Mouse (Mus musculus) Patski (cell line): ENCODE results near the gene L2hgdh. TPM values are rescaled to one million over a fixed set of nuclear protein-coding genes. Genes with fewer than 3 reads are reported as not detected.

Source experiments
- ATAC-seq: fragments of 100-300 bp; one replicate; pipeline ENCODE4 v1.8.0; 2021
- CTCF ChIA-PET: fragments of 350-600 bp; sonication (Branson Sonifier 250); formaldehyde crosslinking; loops from one replicate; lab custom pipeline; 2022; ENCODE audit warnings: inconsistent platforms; lab: Charles Lee
- POLR2A ChIA-PET: fragments of 350-600 bp; sonication (Branson Sonifier 250); formaldehyde crosslinking; loops from one replicate; lab custom pipeline; 2022; ENCODE audit warnings: antibody characterized with exemption, inconsistent platforms; lab: Charles Lee
- DNase-seq: peaks from one replicate; pipeline ENCODE4 v3.0.0-alpha.2; 2011; ENCODE audit warnings: low read depth, low spot score
- H3K27me3 ChIP-seq: fragments of 371-371 bp; one replicate; pipeline ENCODE4 v1.5.1; 2021
- CTCF ChIP-seq: fragments of 100-300 bp; IDR thresholded peaks from one replicate; pipeline ENCODE4 v1.5.1; 2021
- in situ Hi-C: fragments of 300-500 bp; cut with MboI; formaldehyde crosslinking; loops from 3 replicates; pipeline ENCODE4 v1.11.1; 2018; ENCODE audit warnings: low pct_unique_long_range_greater_than_20kb, mixed read lengths
- polyA plus RNA-seq: library from polyadenylated mRNA; unstranded; gene quantifications from one replicate; pipeline ENCODE4 v1.2.3, GENCODE M21; 2021

L2hgdh gene
- polyA plus RNA-seq, 1 experiment from 2014 or later: 10.6 TPM

DNA sequence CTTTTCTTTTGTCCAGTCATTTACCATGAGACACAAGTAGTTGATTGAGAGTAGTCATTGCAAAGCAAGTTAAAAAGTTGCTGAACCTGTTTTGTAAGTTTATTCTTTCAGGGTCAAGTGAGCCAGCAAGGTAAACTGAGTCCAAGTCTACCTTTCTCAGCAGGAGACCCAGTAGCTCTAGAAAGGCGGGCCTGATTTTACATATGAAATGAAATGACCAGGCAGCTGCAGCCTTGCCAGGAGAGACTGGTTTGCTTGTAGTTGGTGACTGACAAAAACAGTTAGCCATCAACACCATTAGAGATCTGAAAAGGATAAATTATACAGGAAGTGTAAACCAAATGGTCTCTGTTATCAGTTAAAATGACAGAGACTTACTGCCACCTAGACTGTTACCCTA, 5.6 kb upstream of the L2hgdh start:
- ChIA-PET POLR2A (no interaction called here), CTCF (no interaction called here)
- ATAC-seq (no peak), DNase-seq (no peak)
- in situ Hi-C loops: loop anchor here (25.0 kb wide), 1 partner anchor 707 kb away; no protein-coding TSS in a partner anchor
- H3K27me3 ChIP-seq: no peaks in the 10 kb centered on the region
- TF ChIP-seq CTCF: no peak

DNA sequence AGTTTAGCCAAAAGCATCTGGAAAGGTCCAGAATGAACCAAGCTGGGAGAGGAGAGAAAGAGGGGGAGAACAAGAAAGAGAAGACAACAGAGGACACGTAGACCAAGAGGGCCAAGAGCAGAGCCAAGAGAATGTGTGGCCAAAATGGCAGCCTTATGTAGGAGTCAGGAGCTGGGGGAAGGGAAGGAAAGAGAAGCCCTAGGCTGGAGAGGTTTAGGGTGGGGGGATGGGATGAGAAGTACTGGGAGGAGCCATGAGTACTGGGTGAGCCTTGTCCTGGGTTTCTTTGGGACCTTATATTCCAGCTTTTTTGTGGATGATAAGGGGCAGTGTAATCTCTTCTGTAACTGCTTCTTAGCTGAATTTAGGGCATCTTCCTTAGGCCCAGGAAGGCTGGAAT, 4.6 kb upstream of the L2hgdh start:
- ChIA-PET CTCF (no interaction called here), POLR2A (no interaction called here)
- ATAC-seq: no peak
- DNase-seq: no peak
- in situ Hi-C loops: loop anchor here (25.0 kb wide), 1 partner anchor 708 kb away; no protein-coding TSS in a partner anchor
- no peak for TF ChIP-seq CTCF
- H3K27me3 ChIP-seq: no peaks in the 10 kb centered on the region

DNA sequence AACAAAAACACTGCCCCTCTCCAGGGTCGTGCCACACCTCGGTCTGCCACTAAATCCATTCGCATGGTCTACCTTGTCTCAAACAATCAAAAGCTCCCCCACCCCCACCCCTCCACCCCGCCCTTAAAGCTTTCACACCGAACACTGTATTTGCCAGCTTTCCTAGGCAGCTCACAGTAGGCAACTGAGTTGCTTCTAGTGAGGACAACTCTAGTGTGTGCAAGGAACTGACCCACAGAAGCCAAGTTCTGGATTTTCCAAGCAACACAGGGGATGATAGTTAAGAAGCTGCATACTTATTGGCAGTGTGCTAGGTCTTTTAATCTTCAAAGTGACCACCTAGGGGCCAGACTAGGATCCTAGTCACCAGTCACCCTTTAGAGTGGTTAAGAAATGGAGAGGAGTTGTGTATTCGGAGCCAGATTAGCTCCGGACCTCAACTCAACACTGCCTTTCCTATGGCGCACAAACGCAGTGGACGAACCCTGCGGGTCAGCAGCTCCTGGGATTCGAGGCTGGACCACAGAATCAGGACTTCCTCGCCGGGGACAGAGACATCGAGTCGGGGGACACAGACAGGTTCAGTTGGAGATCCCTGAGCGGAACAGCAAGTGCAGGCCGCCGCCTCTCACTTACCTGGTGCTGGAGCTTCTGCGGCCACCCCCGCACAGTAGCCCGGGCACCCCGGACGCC, 509 bp downstream of the L2hgdh start:
- ChIA-PET POLR2A (no interaction called here), CTCF (no interaction called here)
- ATAC-seq: no peak
- in situ Hi-C loops: no loop called here
- TF ChIP-seq CTCF: no peak
- no peak for DNase-seq
- H3K27me3 ChIP-seq: no peaks in the 10 kb centered on the region

DNA sequence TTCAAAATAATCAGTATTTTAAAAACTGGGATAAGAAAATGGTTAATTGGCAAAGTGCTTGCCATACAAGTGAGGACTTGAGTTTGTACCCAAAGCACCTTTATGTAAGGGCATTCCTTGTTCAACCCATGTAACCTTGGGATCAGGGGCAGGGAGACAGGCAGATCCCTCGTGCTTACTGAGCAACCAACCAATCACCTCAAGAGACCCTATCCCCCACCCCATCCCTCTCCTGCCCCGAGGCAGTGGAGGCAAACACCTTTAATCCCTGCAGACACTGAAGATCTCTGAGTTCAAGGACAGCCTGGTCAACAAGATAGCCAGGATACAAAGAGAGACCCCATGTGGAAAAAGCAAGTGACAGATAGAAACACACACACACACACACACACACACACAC, 1.3 kb downstream of the L2hgdh start:
- in situ Hi-C loops: no loop called here
- H3K27me3 ChIP-seq: no peaks in the 10 kb centered on the region
- TF ChIP-seq CTCF: no peak
- POLR2A ChIA-PET: no interaction called here
- ATAC-seq (no peak), DNase-seq (no peak)
- CTCF ChIA-PET: no interaction called here

GRCm38 (mm10) chr12:69722857-69723256, 1.8 kb downstream of the L2hgdh start:
- no peak for TF ChIP-seq CTCF
- H3K27me3 ChIP-seq: no peaks in the 10 kb centered on the region
- POLR2A ChIA-PET: no interaction called here
- in situ Hi-C loops: no loop called here
- CTCF ChIA-PET: no interaction called here
- ATAC-seq: no peak
- DNase-seq: no peak

- TF ChIP-seq CTCF: no peak
- in situ Hi-C loops: no loop called here
- no peaks in the 10 kb centered on the region for H3K27me3 ChIP-seq
- no peak for ATAC-seq
- ChIA-PET CTCF (interaction anchor here (1.4 kb wide), 1 partner anchor 16 kb away, joined by 3 read pairs; no protein-coding TSS in a partner anchor), POLR2A (no interaction called here)
- no peak for DNase-seq
Measured at GRCm38 (mm10) chr12:69713628-69714027, 11.0 kb downstream of the L2hgdh start.

DNA sequence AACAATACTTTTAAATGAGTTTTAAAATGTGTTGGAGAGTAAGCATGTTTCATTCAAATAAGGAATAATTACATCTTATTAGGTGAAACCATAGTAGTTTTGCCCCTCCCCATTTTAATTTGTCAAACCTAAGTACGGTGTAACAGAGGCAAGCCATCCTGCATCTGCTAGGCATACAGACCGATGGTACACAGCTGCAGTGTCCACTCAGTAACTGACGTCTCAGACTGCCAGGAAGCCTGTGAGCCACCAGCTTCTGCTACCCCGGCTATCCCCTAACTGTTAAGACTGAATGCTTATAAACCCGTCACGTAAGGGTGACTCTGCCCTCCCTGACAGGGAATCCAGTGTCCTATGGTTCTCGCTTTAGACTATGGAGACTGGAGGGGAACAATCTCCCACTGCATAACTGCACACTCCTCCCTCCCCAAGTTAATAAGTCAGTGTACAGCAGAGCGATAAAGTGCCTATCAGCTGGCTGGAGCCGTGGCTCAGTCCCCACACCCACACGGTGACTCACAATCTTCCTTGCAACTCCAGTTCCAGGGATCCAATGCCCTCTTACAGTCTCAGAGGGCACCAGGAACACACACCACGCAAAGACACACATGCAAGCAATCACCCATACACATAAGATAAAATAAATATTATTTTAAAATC, 19.7 kb downstream of the L2hgdh start:
- ATAC-seq (peak; percentile 44), DNase-seq (no peak)
- in situ Hi-C loops: no loop called here
- ChIA-PET CTCF (no interaction called here), POLR2A (no interaction called here)
- no peaks in the 10 kb centered on the region for H3K27me3 ChIP-seq
- no peak for TF ChIP-seq CTCF

GRCm38 (mm10) chr12:69698352-69698751, 26.3 kb downstream of the L2hgdh start:
- ChIA-PET CTCF (no interaction called here), POLR2A (no interaction called here)
- no peak for DNase-seq
- in situ Hi-C loops: loop anchor here (5.0 to 10.0 kb wide), 2 partner anchors 66 to 104 kb away; no protein-coding TSS in a partner anchor
- no peaks in the 10 kb centered on the region for H3K27me3 ChIP-seq
- no peak for ATAC-seq
- no peak for TF ChIP-seq CTCF

DNA sequence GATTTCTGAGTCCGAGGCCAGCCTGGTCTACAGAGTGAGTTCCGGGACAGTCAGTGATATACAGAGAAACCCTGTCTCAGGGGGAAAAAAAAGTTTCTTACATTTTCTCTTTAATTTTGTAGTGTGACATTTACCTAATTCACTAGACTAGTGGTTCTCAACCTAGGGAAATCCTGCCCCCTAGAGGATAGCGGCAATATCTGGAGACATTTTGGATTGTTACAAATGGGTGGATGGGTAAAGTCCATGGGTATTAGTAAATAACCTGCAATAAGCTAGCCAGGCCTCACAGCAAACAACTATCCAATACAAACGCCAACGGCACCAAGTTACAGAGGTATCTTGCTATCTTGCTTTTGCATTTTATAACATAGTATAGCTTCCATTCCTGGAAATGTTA, 27.9 kb downstream of the L2hgdh start:
- TF ChIP-seq CTCF: peak; percentile 65
- POLR2A ChIA-PET: no interaction called here
- H3K27me3 ChIP-seq: no peaks in the 10 kb centered on the region
- in situ Hi-C loops: loop anchor here (5.0 to 10.0 kb wide), 2 partner anchors 64 to 102 kb away; no protein-coding TSS in a partner anchor
- CTCF ChIA-PET: interaction anchor here (0.6 to 1.5 kb wide), 4 partner anchors 16 to 103 kb away, joined by 3 to 4 read pairs (median 4); no protein-coding TSS in a partner anchor
- DNase-seq (no peak), ATAC-seq (no peak)

DNA sequence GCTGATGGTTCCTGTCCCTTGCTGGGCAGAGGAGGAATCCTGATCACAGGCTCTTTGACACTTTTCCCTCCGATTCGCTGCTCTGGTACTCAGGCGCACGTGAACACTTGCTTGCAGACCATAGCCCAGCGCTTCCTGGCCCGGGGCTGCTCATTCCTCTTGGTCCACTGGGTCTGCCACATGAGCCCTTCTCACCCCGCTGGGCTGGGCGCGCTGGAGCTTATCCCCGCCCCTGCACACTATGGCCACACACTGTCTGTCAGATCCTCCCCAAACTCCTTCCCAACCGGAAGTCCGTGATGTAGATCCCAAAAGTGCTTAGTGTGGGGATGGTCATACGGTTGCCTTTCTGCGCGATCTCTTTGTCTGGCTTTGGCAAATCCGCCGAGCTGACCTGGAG, 31.2 kb downstream of the L2hgdh start:
- ChIA-PET CTCF (no interaction called here), POLR2A (no interaction called here)
- ATAC-seq: no peak
- H3K27me3 ChIP-seq: no peaks in the 10 kb centered on the region
- TF ChIP-seq CTCF: no peak
- in situ Hi-C loops: loop anchor here (5.0 to 10.0 kb wide), 2 partner anchors 99 to 356 kb away; no protein-coding TSS in a partner anchor
- no peak for DNase-seq

DNA sequence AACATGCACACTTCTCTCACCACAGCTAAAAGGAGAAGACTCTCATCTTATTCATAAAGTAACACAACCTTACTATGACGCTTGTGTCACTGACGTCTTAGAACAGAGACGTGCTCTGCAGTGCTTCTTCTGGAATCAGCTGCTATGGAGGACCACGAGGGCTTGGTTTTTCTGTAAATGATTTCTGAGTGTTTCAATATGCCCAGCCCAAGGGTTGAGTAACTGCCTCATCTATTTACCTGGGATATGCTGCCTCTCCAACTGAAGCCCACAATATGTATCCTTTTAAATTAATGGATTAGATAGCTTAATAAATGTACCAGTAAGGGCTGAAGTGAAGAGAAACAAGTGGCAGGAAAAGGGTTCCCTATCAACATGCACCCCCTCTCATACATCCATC, 34.0 kb downstream of the L2hgdh start:
- in situ Hi-C loops: loop anchor here (5.0 to 10.0 kb wide), 2 partner anchors 96 to 353 kb away; no protein-coding TSS in a partner anchor
- POLR2A ChIA-PET: no interaction called here
- no peak for DNase-seq
- no peak for TF ChIP-seq CTCF
- no peaks in the 10 kb centered on the region for H3K27me3 ChIP-seq
- ATAC-seq: no peak
- CTCF ChIA-PET: no interaction called here
